Mouse (Mus musculus): Measurements from ENCODE around the gene Arhgap35.

DNA sequence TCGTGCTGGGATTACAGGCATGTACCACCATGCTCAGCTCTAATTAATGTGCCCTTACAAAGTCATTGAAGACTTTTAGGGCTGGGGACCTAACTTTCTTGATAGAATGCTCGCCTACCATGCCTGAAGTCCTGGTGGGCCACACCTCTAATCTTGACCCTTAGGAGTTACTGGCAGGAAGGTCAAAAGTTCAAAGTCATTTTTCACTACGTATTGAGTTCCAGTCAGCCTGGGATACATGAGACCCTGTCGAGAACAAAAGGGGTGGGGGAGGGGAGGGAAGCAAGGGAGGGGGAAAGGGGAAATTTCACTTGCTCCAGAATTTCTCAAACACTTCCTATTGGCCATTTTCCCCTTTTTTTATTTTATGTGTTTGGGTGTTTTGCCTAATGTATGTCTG is 8.3 kb upstream of the Arhgap35 start:
- TF ChIP-seq CTCF (IDR thresholded peaks at IDR 0.05; ENCODE audit: control insufficient read depth, insufficient read depth, low read length) (no peak), POLR2A (IDR thresholded peaks at IDR 0.05; ENCODE audit: borderline replicate concordance, control insufficient read depth, low read depth, low read length) (no peak)
